Comparison of ENCODE assay signal across 8 mouse cellular contexts in the genomic region with DNA sequence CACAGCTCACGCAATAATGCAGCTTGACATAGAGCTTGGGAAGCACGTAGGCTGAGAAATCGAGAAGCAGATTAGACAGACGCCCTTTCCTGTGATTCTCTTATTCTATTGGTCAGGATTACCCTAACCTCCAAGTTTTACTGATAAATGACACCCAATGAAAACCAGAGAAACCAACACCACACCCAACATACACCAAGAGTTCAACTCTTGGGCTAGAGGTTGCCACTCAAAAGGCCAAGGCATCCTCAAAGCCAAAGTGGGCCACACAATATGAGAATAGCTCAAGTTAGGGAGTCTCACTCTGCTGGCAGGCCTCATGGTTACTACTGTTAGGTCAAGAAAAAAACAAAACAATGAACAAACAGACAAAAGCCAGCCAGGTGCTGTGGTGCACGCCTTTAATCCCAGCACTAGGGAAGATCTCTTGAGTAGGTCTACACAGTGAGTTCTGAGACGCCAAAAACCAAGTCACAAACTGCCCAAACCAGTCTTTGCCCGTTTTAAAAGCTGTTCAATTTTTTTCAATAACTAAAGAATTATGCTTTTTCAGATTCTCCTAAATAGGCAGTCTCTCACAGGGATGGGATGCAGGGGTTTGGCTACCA. TPM values are rescaled to one million over a fixed set of nuclear protein-coding genes. Genes with fewer than 3 reads are reported as not detected.
DNase-seq lines count a peak whose midpoint lies in the region; ATAC-seq and TF ChIP-seq lines count a peak whose summit lies in the region.

No protein-coding gene starts in this region.

- TF ChIP-seq CTCF in forebrain, postnatal 0 days (IDR thresholded peaks at IDR 0.05; ENCODE audit: low read depth), result no peak

- H3K36me3 ChIP-seq in heart, embryonic 14.5 days (ENCODE audit: control insufficient read depth, insufficient read depth, low read length), result peaks cover 27% of the 10 kb centered on the region
- peaks cover 22% of the 10 kb centered on the region for H3K36me3 ChIP-seq in forebrain, postnatal 0 days (ENCODE audit: insufficient read depth)

- peak overlapping the region; percentile 95 for H3K4me2 ChIP-seq in heart, embryonic 14.5 days (ENCODE audit: low read length)
- H3K4me2 ChIP-seq in forebrain, postnatal 0 days (ENCODE audit: low read depth), result peak overlapping the region; percentile 76

- 33% methylated on average over 7 of the region's 7 CpGs for WGBS in heart, embryonic 14.5 days
- WGBS in forebrain, postnatal 0 days, result 44% methylated on average over 7 of the region's 7 CpGs

- peak overlapping the region; percentile 73 to 79; a peak in 2 of 4 replicates for H3K27ac ChIP-seq in heart, embryonic 14.5 days (replicated peaks in 1 of 2; ENCODE audit: control insufficient read depth in 1 of 2, insufficient read depth in 1 of 2, low read depth in 2 of 2, low read length in 2 of 2)
- peak overlapping the region; percentile 78 for H3K27ac ChIP-seq in forebrain, postnatal 0 days (ENCODE audit: low read depth, low read length)

- no peak for ATAC-seq in heart, embryonic 14.5 days (ENCODE audit: insufficient number of reproducible peaks, insufficient read depth, low FRiP score, low read depth)
- no peak for ATAC-seq in forebrain, postnatal 0 days
- ATAC-seq in megakaryocyte-erythroid progenitor cell, adult 5-6 weeks (replicated peaks; ENCODE audit: low FRiP score, low TSS enrichment, poor library complexity, severe bottlenecking), result peak; percentile 64

- no peak for DNase-seq in heart, postnatal 36 days
- peak; percentile 56 for DNase-seq in MN1 (ENCODE audit: low spot score)
- DNase-seq in forebrain, postnatal 0 days, result no peak
- no peak for DNase-seq in urinary bladder, postnatal 25 days (ENCODE audit: low spot score)
- no peak for DNase-seq in right cerebral cortex, postnatal 14 days
- DNase-seq in left cerebral cortex, postnatal 36 days (ENCODE audit: low spot score in 2 of 2), result no peak

- intact Hi-C loops in heart, postnatal 36 days (cut with DNase I), result loop anchor here (5.0 to 10.0 kb wide), 4 partner anchors 73 to 269 kb away; a partner anchor contains a TSS
- intact Hi-C loops in left cerebral cortex, postnatal 36 days (cut with DNase I), result loop anchor here (5.0 kb wide), 2 partner anchors 58 to 78 kb away; a partner anchor contains a TSS

- peak overlapping the region; percentile 96 for H3K9ac ChIP-seq in heart, embryonic 14.5 days (ENCODE audit: low read length)
- peak overlapping the region; percentile 75 for H3K9ac ChIP-seq in forebrain, postnatal 0 days

- peak overlapping the region; percentile 90 to 94 for H3K4me3 ChIP-seq in heart, embryonic 14.5 days (ENCODE audit: control insufficient read depth in 1 of 2, insufficient read depth in 1 of 2, low read depth in 1 of 2, low read length in 2 of 2)
- peak overlapping the region; percentile 57 for H3K4me3 ChIP-seq in forebrain, postnatal 0 days (ENCODE audit: low read depth, low read length)

- H3K9me3 ChIP-seq in heart, embryonic 14.5 days (ENCODE audit: control insufficient read depth, low read length), result no peaks in the 10 kb centered on the region
- no peaks in the 10 kb centered on the region for H3K9me3 ChIP-seq in forebrain, postnatal 0 days (ENCODE audit: low read length)

- H3K27me3 ChIP-seq in heart, embryonic 14.5 days (ENCODE audit: control insufficient read depth, insufficient read depth, low read length), result no peaks in the 10 kb centered on the region
- H3K27me3 ChIP-seq in forebrain, postnatal 0 days (ENCODE audit: insufficient read depth, low read length), result no peaks in the 10 kb centered on the region

- H3K4me1 ChIP-seq in heart, embryonic 14.5 days (ENCODE audit: control insufficient read depth in 2 of 2, insufficient read depth in 2 of 2, low read length in 2 of 2), result peaks cover 2 to 7% of the 10 kb centered on the region in 2 experiments; a peak in 3 of 4 replicates
- 0 out of 2 replicates have a peak, but pooled peaks cover 8% of the 10 kb centered on the region for H3K4me1 ChIP-seq in forebrain, postnatal 0 days (ENCODE audit: insufficient read depth)

RNA-seq across cellular contexts. Expression of a gene that starts 1.2 kb away (rescaled TPM):
- polyA plus RNA-seq in heart, embryonic 14.5 days (2014; fragmentation: Nextera tagmentation; extraction: Ambion mirVana), result 540 and 605 TPM in 2 replicates
- 100 to 1,000 TPM; 246 to 289 TPM for total RNA-seq in heart, postnatal 36 days (2021)
- 859 and 1,363 TPM in 2 replicates for total RNA-seq in forebrain, postnatal 0 days (2014; rRNA removed)
- polyA plus RNA-seq in forebrain, postnatal 0 days (2015; fragmentation: Nextera tagmentation; extraction: Ambion mirVana), result 436 and 640 TPM in 2 replicates
- total RNA-seq in megakaryocyte-erythroid progenitor cell, adult 5-6 weeks (2014; fragmentation: Nextera tagmentation), result 3,309 and 3,313 TPM in 2 replicates
- total RNA-seq in megakaryocyte-erythroid progenitor cell, adult 5-6 weeks (2017), result 1,110 and 1,543 TPM in 2 replicates
- 100 to 1,000 TPM; 245 to 252 TPM for total RNA-seq in left cerebral cortex, postnatal 36 days (2021)

RNA-seq across cellular contexts. Expression of a gene that starts 20.4 kb away (rescaled TPM):
- polyA plus RNA-seq in heart, embryonic 14.5 days (2014; fragmentation: Nextera tagmentation; extraction: Ambion mirVana), result 1.5 and 1.8 TPM in 2 replicates
- total RNA-seq in heart, postnatal 36 days (2021), result under 1 TPM; 0.62 to 0.69 TPM
- 8.4 and 15.6 TPM in 2 replicates for total RNA-seq in forebrain, postnatal 0 days (2014; rRNA removed)
- polyA plus RNA-seq in forebrain, postnatal 0 days (2015; fragmentation: Nextera tagmentation; extraction: Ambion mirVana), result 6.3 and 11.3 TPM in 2 replicates
- total RNA-seq in megakaryocyte-erythroid progenitor cell, adult 5-6 weeks (2014; fragmentation: Nextera tagmentation), result 0.25 and 0.26 TPM in 2 replicates
- total RNA-seq in megakaryocyte-erythroid progenitor cell, adult 5-6 weeks (2017), result 0.19 TPM in 1 of 2 replicates, not detected in the other
- 10 to 100 TPM; 10.2 to 19.0 TPM for total RNA-seq in left cerebral cortex, postnatal 36 days (2021)

RNA-seq across cellular contexts. Expression of a gene that starts 35.9 kb away (rescaled TPM):
- polyA plus RNA-seq in heart, embryonic 14.5 days (2014; fragmentation: Nextera tagmentation; extraction: Ambion mirVana), result 2.9 and 3.5 TPM in 2 replicates
- 1 to 10 TPM; 8.9 to 9.2 TPM for total RNA-seq in heart, postnatal 36 days (2021)
- 1.3 and 1.4 TPM in 2 replicates for total RNA-seq in forebrain, postnatal 0 days (2014; rRNA removed)
- polyA plus RNA-seq in forebrain, postnatal 0 days (2015; fragmentation: Nextera tagmentation; extraction: Ambion mirVana), result 0.41 and 0.68 TPM in 2 replicates
- total RNA-seq in megakaryocyte-erythroid progenitor cell, adult 5-6 weeks (2014; fragmentation: Nextera tagmentation), result 1.9 and 3.2 TPM in 2 replicates
- 0.09 and 1.2 TPM in 2 replicates for total RNA-seq in megakaryocyte-erythroid progenitor cell, adult 5-6 weeks (2017)
- total RNA-seq in left cerebral cortex, postnatal 36 days (2021), result 1 to 10 TPM; 6.5 to 9.4 TPM

RNA-seq across cellular contexts. Expression of a gene that starts 48.5 kb away (rescaled TPM):
- 9.9 and 11.4 TPM in 2 replicates for polyA plus RNA-seq in heart, embryonic 14.5 days (2014; fragmentation: Nextera tagmentation; extraction: Ambion mirVana)
- total RNA-seq in heart, postnatal 36 days (2021), result 10 to 100 TPM; 23.7 to 27.0 TPM
- total RNA-seq in forebrain, postnatal 0 days (2014; rRNA removed), result 10.6 and 12.6 TPM in 2 replicates
- polyA plus RNA-seq in forebrain, postnatal 0 days (2015; fragmentation: Nextera tagmentation; extraction: Ambion mirVana), result 8.4 and 10.1 TPM in 2 replicates
- 7.0 and 7.8 TPM in 2 replicates for total RNA-seq in megakaryocyte-erythroid progenitor cell, adult 5-6 weeks (2014; fragmentation: Nextera tagmentation)
- total RNA-seq in megakaryocyte-erythroid progenitor cell, adult 5-6 weeks (2017), result 4.6 and 5.1 TPM in 2 replicates
- 10 to 100 TPM; 12.0 to 12.6 TPM for total RNA-seq in left cerebral cortex, postnatal 36 days (2021)

RNA-seq across cellular contexts. Expression of a gene that starts 59.6 kb away (rescaled TPM):
- 123 TPM in 2 replicates for polyA plus RNA-seq in heart, embryonic 14.5 days (2014; fragmentation: Nextera tagmentation; extraction: Ambion mirVana)
- total RNA-seq in heart, postnatal 36 days (2021), result 10 to 100 TPM; 43.4 to 50.5 TPM
- total RNA-seq in forebrain, postnatal 0 days (2014; rRNA removed), result 119 and 122 TPM in 2 replicates
- 128 and 135 TPM in 2 replicates for polyA plus RNA-seq in forebrain, postnatal 0 days (2015; fragmentation: Nextera tagmentation; extraction: Ambion mirVana)
- total RNA-seq in megakaryocyte-erythroid progenitor cell, adult 5-6 weeks (2014; fragmentation: Nextera tagmentation), result 419 and 446 TPM in 2 replicates
- total RNA-seq in megakaryocyte-erythroid progenitor cell, adult 5-6 weeks (2017), result 426 and 489 TPM in 2 replicates
- total RNA-seq in left cerebral cortex, postnatal 36 days (2021), result 10 to 100 TPM; 58.2 to 59.3 TPM
